Mouse (Mus musculus): ENCODE data around the gene Lrrfip1. TPM values are rescaled to one million over a fixed set of nuclear protein-coding genes. Genes with fewer than 3 reads are reported as not detected.

Gene Lrrfip1
- polyA plus RNA-seq, 1 experiment from 2014 or later = 30.0 TPM

DNA sequence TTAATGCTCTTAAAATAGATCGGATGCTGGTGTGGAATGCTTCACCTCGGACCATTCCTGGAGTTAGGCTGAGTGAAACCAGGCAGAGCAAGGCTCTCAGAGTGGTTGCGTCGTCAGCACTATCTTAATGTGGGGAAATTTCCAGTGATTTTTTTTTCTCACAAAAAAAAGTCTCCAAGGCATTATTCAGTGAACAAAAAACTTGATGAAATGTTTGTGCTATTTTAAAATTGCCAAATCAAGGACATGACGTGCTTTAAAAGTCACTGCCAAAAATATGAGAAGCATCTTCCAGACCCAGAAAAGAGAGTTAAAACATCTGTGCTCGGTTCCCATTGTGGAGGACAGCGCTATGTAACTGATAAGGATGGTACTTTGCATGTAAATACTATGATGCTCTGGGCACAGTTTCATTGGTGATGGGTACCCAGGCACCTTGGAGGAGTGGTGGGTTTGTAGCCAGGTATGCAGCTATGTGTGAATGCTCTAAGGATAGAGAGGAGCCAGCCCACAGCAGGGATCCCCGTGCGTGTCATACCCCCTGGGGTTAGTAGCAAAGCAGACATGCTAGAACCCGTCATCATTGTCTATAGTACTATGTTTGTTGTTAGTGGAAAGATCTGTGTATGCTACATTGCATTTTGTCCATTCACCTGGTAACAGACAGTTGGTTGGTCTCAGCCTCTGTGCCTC, 17.8 kb upstream of the Lrrfip1 start:
- H3K4me3 ChIP-seq (ENCODE audit: low read depth, low read length) = no peak overlapping the region
- no peak overlapping the region for H3K9ac ChIP-seq (replicated peaks; ENCODE audit: low read length)
- 76% methylated on average over 10 of the region's 10 CpGs for WGBS
- ATAC-seq (replicated peaks; ENCODE audit: insufficient number of reproducible peaks, low FRiP score, low TSS enrichment, low read depth) (no peak), DNase-seq (ENCODE audit: low spot score) (no peak)
- no peaks in the 10 kb centered on the region for H3K4me1 ChIP-seq (ENCODE audit: control insufficient read depth, insufficient read depth, low read length)
- no peaks in the 10 kb centered on the region for H3K36me3 ChIP-seq (replicated peaks; ENCODE audit: control insufficient read depth, insufficient read depth, low read depth, low read length)
- no peak overlapping the region for H3K27ac ChIP-seq (replicated peaks; ENCODE audit: low read depth, low read length)
- H3K4me2 ChIP-seq (ENCODE audit: low read depth, low read length) = no peak overlapping the region
- H3K9me3 ChIP-seq (replicated peaks; ENCODE audit: control insufficient read depth, low read length) = no peaks in the 10 kb centered on the region
- no peaks in the 10 kb centered on the region for H3K27me3 ChIP-seq (ENCODE audit: control insufficient read depth, insufficient read depth, low read length)

DNA sequence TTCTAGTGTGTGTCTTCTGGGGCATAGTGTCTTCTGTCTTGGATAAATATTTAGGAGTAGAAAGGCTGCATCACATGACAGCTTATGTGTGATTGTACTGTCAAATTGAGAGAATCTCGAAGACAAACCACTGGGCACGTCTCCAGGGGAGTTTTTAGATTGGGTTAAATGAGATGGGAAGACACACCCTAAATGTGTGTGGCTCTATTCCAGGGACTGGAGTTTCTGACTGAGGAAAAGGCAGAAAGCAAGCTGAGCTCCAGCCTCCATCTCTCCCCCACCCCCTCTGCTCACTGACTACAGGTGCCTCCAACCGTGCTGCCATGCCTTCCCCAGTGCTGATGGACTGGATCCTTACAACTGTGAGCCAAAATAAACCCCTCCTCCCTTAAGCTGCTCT, 17.2 kb upstream of the Lrrfip1 start:
- DNase-seq (ENCODE audit: low spot score) (no peak), ATAC-seq (replicated peaks; ENCODE audit: insufficient number of reproducible peaks, low FRiP score, low TSS enrichment, low read depth) (no peak)
- no peaks in the 10 kb centered on the region for H3K4me1 ChIP-seq (ENCODE audit: control insufficient read depth, insufficient read depth, low read length)
- no peaks in the 10 kb centered on the region for H3K36me3 ChIP-seq (replicated peaks; ENCODE audit: control insufficient read depth, insufficient read depth, low read depth, low read length)
- no peak overlapping the region for H3K9ac ChIP-seq (replicated peaks; ENCODE audit: low read length)
- no peak overlapping the region for H3K27ac ChIP-seq (replicated peaks; ENCODE audit: low read depth, low read length)
- H3K9me3 ChIP-seq (replicated peaks; ENCODE audit: control insufficient read depth, low read length) = no peaks in the 10 kb centered on the region
- WGBS = 74% methylated on average over 3 of the region's 3 CpGs
- no peaks in the 10 kb centered on the region for H3K27me3 ChIP-seq (ENCODE audit: control insufficient read depth, insufficient read depth, low read length)
- H3K4me3 ChIP-seq (ENCODE audit: low read depth, low read length) = no peak overlapping the region
- no peak overlapping the region for H3K4me2 ChIP-seq (ENCODE audit: low read depth, low read length)

DNA sequence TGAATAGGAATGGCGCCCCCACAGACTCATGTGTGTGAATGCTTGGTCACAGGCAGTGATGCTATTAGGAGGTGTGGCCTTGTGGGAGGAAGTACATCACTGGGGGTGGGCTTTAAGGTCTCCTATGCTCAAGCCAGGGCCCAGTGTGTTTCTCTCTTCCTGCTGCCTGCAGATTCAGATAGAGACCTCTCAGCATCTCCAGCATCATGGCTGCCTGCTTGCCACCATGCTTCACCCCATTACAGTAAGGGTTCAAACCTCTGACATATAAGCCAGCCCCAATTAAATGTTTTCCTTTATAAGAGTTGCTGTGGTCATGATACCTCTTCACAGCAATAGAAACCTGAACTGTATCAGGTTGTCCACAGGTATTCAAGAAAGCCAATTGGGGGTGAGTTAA, 2.6 kb upstream of the Lrrfip1 start:
- peaks cover 2% of the 10 kb centered on the region; the same call in 1 of the 2 replicates for H3K4me1 ChIP-seq (ENCODE audit: control insufficient read depth, insufficient read depth, low read length)

DNA sequence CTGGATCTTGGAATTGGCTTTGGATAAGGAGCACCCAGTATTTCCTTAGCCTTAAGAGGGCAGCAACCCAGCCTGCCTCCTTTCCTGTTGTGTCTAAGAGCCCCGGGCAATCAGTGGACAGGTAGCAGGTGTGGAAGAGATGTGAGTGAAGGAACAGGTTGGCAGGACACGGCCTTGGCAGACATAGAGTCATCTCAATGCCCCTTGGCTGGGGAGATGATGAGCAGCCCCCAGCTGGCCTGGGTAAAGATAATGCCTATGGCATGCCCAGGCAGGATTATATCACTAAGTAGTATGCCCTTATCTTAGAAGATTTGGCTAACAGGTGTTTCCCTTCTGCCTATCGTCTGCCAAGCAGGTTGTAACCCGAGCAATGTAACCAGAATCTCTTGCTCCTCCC, 1.4 kb upstream of the Lrrfip1 start:
- Histone ChIP-seq H3K4me3 (ENCODE audit: low read depth, low read length) (no peak overlapping the region), H3K9me3 (replicated peaks; ENCODE audit: control insufficient read depth, low read length) (no peaks in the 10 kb centered on the region), H3K4me2 (ENCODE audit: low read depth, low read length) (no peak overlapping the region), H3K4me1 (ENCODE audit: control insufficient read depth, insufficient read depth, low read length) (peaks cover 2% of the 10 kb centered on the region; the same call in 1 of the 2 replicates), H3K36me3 (replicated peaks; ENCODE audit: control insufficient read depth, insufficient read depth, low read depth, low read length) (no peaks in the 10 kb centered on the region), H3K27me3 (ENCODE audit: control insufficient read depth, insufficient read depth, low read length) (no peaks in the 10 kb centered on the region), H3K9ac (replicated peaks; ENCODE audit: low read length) (no peak overlapping the region), H3K27ac (replicated peaks; ENCODE audit: low read depth, low read length) (no peak overlapping the region)
- ATAC-seq (replicated peaks; ENCODE audit: insufficient number of reproducible peaks, low FRiP score, low TSS enrichment, low read depth) (no peak), DNase-seq (ENCODE audit: low spot score) (no peak)
- WGBS = 61% methylated on average over 4 of the region's 4 CpGs

More for the DNA sequence above, 2.6 kb upstream of the Lrrfip1 start:
- WGBS = 100% methylated on average over 1 of the region's 1 CpGs
- Histone ChIP-seq H3K4me2 (ENCODE audit: low read depth, low read length) (no peak overlapping the region), H3K27me3 (ENCODE audit: control insufficient read depth, insufficient read depth, low read length) (no peaks in the 10 kb centered on the region), H3K9ac (replicated peaks; ENCODE audit: low read length) (no peak overlapping the region), H3K4me3 (ENCODE audit: low read depth, low read length) (no peak overlapping the region), H3K27ac (replicated peaks; ENCODE audit: low read depth, low read length) (no peak overlapping the region), H3K36me3 (replicated peaks; ENCODE audit: control insufficient read depth, insufficient read depth, low read depth, low read length) (no peaks in the 10 kb centered on the region), H3K9me3 (replicated peaks; ENCODE audit: control insufficient read depth, low read length) (no peaks in the 10 kb centered on the region)
- ATAC-seq (replicated peaks; ENCODE audit: insufficient number of reproducible peaks, low FRiP score, low TSS enrichment, low read depth) = no peak
- no peak for DNase-seq (ENCODE audit: low spot score)

DNA sequence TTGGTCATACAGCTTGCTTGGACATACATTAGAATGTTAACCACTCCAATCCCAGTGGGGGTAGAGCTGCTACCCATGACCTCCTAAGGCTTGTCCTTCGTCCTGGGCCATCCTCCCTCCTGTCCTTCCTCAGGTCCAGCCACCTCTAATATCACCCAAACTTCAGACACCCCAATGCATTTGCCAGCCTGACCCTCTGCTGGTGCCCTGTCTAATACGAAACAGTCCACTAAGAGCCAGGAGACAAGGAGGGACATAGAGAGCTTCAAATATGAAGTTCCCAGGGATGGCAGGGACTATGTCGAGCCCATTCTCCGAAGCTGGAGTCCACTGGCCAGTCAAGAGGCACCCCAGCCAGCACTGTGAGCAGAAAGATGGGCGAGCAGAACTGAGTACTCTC, 896 bp upstream of the Lrrfip1 start:
- Histone ChIP-seq H3K4me1 (ENCODE audit: control insufficient read depth, insufficient read depth, low read length) (peaks cover 2% of the 10 kb centered on the region; the same call in 1 of the 2 replicates), H3K4me2 (ENCODE audit: low read depth, low read length) (no peak overlapping the region), H3K9me3 (replicated peaks; ENCODE audit: control insufficient read depth, low read length) (no peaks in the 10 kb centered on the region), H3K9ac (replicated peaks; ENCODE audit: low read length) (no peak overlapping the region; the same call in 1 of the 2 replicates), H3K27me3 (ENCODE audit: control insufficient read depth, insufficient read depth, low read length) (no peaks in the 10 kb centered on the region), H3K27ac (replicated peaks; ENCODE audit: low read depth, low read length) (no peak overlapping the region), H3K36me3 (replicated peaks; ENCODE audit: control insufficient read depth, insufficient read depth, low read depth, low read length) (no peaks in the 10 kb centered on the region), H3K4me3 (ENCODE audit: low read depth, low read length) (no peak overlapping the region)
- no peak for ATAC-seq (replicated peaks; ENCODE audit: insufficient number of reproducible peaks, low FRiP score, low TSS enrichment, low read depth)
- WGBS = 88% methylated on average over 5 of the region's 5 CpGs
- no peak for DNase-seq (ENCODE audit: low spot score)

DNA sequence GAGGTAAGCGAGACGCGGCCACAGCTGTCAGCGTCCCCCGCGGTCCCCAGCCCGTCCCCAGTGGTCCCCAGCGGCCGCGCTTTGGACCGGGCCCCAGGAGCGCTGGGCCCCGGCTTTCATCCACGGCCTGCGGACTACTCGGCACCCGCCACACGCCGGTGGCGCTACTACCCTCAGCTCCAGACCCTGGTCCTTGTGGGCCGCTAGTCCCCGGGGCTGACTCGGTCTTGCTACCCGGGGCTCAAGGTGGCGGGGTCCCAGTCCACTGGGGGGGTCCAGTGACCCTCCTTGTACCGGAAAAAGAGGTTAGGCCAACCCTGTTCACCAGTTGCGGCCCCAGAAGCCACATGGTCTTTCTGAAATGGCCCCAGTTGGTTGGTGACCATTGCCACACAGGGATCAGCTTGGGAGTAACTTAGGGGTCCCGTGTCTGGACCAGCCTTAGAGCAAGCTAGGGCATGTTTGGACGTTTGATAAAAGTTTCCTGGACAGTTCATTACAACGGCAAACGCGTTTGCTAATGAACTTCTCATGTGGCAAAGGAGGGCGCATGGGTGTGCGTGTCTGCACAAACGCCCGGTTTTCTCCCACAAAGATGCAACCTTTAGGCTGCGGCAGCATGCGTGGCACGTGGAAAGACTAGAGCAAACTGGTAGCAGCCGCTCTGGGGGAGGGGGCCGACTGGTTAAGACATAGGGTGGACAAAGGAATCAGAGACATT, 514 bp downstream of the Lrrfip1 start:
- WGBS = 2% methylated on average over 41 of the region's 41 CpGs
- Histone ChIP-seq H3K4me1 (ENCODE audit: control insufficient read depth, insufficient read depth, low read length) (peaks cover 2% of the 10 kb centered on the region; the same call in 1 of the 2 replicates), H3K4me3 (ENCODE audit: low read depth, low read length) (peak overlapping the region; percentile 78), H3K27me3 (ENCODE audit: control insufficient read depth, insufficient read depth, low read length) (no peaks in the 10 kb centered on the region), H3K36me3 (replicated peaks; ENCODE audit: control insufficient read depth, insufficient read depth, low read depth, low read length) (no peaks in the 10 kb centered on the region), H3K9ac (replicated peaks; ENCODE audit: low read length) (peak overlapping the region; percentile 86), H3K4me2 (ENCODE audit: low read depth, low read length) (peak overlapping the region; percentile 97), H3K27ac (replicated peaks; ENCODE audit: low read depth, low read length) (no peak overlapping the region), H3K9me3 (replicated peaks; ENCODE audit: control insufficient read depth, low read length) (no peaks in the 10 kb centered on the region)
- DNase-seq (ENCODE audit: low spot score) (peak; percentile 50), ATAC-seq (replicated peaks; ENCODE audit: insufficient number of reproducible peaks, low FRiP score, low TSS enrichment, low read depth) (peak; percentile 75)

DNA sequence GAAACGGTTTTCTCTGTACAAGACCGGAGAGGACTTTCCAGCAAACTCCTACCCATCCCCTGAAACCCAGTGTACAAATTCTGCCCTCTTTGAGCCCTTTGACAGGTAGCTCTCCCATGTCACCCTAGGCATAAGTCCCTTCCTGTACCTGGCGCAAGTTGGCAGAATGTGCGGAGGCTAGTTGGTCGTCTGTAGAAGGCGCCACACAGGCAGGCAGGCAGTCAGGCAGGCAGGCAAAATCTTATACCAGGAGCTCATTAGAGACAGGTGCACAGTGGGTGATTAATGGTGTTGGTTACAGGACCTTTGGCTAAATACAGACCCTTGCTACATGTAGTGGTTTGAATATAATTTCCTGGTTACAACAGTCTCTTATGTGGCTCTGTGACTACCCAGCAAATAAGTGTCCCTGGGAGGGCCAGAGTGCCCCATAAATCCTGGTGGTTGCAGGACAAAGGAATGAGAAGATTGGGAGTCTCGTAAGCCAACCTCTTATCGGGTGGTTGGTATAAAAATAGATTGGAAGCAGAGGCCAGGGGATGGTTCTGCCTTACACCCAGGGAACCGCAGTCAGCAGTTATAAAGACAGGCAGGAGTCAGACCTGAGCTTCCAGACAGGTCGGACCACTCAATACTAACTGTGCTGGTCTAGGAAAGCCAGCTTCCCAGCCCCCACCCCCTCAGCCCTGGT, 1.5 kb downstream of the Lrrfip1 start:
- ATAC-seq (replicated peaks; ENCODE audit: insufficient number of reproducible peaks, low FRiP score, low TSS enrichment, low read depth) (no peak), DNase-seq (ENCODE audit: low spot score) (no peak)
- no peaks in the 10 kb centered on the region for H3K27me3 ChIP-seq (ENCODE audit: control insufficient read depth, insufficient read depth, low read length)
- no peaks in the 10 kb centered on the region for H3K36me3 ChIP-seq (replicated peaks; ENCODE audit: control insufficient read depth, insufficient read depth, low read depth, low read length)
- no peak overlapping the region for H3K9ac ChIP-seq (replicated peaks; ENCODE audit: low read length)
- H3K4me2 ChIP-seq (ENCODE audit: low read depth, low read length) = peak overlapping the region; percentile 97; the same call in 1 of the 2 replicates
- no peak overlapping the region for H3K4me3 ChIP-seq (ENCODE audit: low read depth, low read length)
- H3K9me3 ChIP-seq (replicated peaks; ENCODE audit: control insufficient read depth, low read length) = no peaks in the 10 kb centered on the region
- H3K4me1 ChIP-seq (ENCODE audit: control insufficient read depth, insufficient read depth, low read length) = peaks cover 2% of the 10 kb centered on the region; the same call in 1 of the 2 replicates
- 78% methylated on average over 10 of the region's 10 CpGs for WGBS
- no peak overlapping the region for H3K27ac ChIP-seq (replicated peaks; ENCODE audit: low read depth, low read length)

DNA sequence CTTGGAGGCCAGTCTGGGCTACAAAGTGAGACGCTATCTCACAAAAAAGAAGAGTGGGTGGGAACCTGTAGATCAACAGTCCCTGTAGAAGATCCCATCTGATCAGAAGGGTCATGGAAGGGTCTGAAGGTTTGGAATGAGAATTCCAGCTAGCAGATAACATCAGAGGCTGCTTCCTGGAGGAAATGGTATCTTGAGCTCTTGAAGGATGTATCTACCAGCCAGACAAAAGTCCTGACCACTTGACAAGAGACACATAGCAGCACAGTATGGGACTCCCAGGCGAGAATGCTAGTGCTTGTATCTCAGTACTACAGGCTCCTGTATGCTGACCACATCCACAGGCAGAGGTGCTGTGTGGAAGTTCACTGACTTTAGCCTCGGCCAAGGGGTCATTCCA, 2.6 kb downstream of the Lrrfip1 start:
- ATAC-seq (replicated peaks; ENCODE audit: insufficient number of reproducible peaks, low FRiP score, low TSS enrichment, low read depth) (no peak), DNase-seq (ENCODE audit: low spot score) (no peak)
- H3K27ac ChIP-seq (replicated peaks; ENCODE audit: low read depth, low read length) = no peak overlapping the region

More for the DNA sequence above, 2.6 kb downstream of the Lrrfip1 start:
- H3K27me3 ChIP-seq (ENCODE audit: control insufficient read depth, insufficient read depth, low read length) = no peaks in the 10 kb centered on the region
- no peaks in the 10 kb centered on the region for H3K36me3 ChIP-seq (replicated peaks; ENCODE audit: control insufficient read depth, insufficient read depth, low read depth, low read length)
- peaks cover 2% of the 10 kb centered on the region; the same call in 1 of the 2 replicates for H3K4me1 ChIP-seq (ENCODE audit: control insufficient read depth, insufficient read depth, low read length)
- no peaks in the 10 kb centered on the region for H3K9me3 ChIP-seq (replicated peaks; ENCODE audit: control insufficient read depth, low read length)
- no peak overlapping the region for H3K4me2 ChIP-seq (ENCODE audit: low read depth, low read length)
- no peak overlapping the region for H3K9ac ChIP-seq (replicated peaks; ENCODE audit: low read length)
- WGBS = 87% methylated on average over 3 of the region's 3 CpGs
- no peak overlapping the region for H3K4me3 ChIP-seq (ENCODE audit: low read depth, low read length)

Data from embryonic facial prominence, embryonic 11.5 days (tissue).